Mouse (Mus musculus) spleen, embryonic (tissue): ENCODE data around the gene Sema3a.

ENCODE experiments used
- CTCF ChIA-PET: fragments of 350-600 bp; sonication (Branson Sonifier 250); formaldehyde crosslinking; loops from one replicate; lab custom pipeline; 2022; lab: Charles Lee

Sema3a gene

GRCm38 (mm10) chr5:13320138-13320537, 194.9 kb downstream of the Sema3a start:
- CTCF ChIA-PET = no interaction called here

GRCm38 (mm10) chr5:13327281-13327680, 202.1 kb downstream of the Sema3a start:
- CTCF ChIA-PET = no interaction called here

- CTCF ChIA-PET = no interaction called here
Measured at GRCm38 (mm10) chr5:13331412-13331811, 206.2 kb downstream of the Sema3a start.

GRCm38 (mm10) chr5:13337665-13338064, 212.5 kb downstream of the Sema3a start:
- CTCF ChIA-PET = no interaction called here

- CTCF ChIA-PET = no interaction called here
Measured at GRCm38 (mm10) chr5:13347068-13347467, 221.9 kb downstream of the Sema3a start.

- CTCF ChIA-PET = no interaction called here
Measured at GRCm38 (mm10) chr5:13351611-13352010, 226.4 kb downstream of the Sema3a start.

- CTCF ChIA-PET = no interaction called here
Measured at GRCm38 (mm10) chr5:13352995-13353394, 227.8 kb downstream of the Sema3a start.

- CTCF ChIA-PET = no interaction called here
Measured at GRCm38 (mm10) chr5:13353539-13353938, 228.3 kb downstream of the Sema3a start.

- CTCF ChIA-PET = no interaction called here
Measured at GRCm38 (mm10) chr5:13354913-13355312, 229.7 kb downstream of the Sema3a start.

GRCm38 (mm10) chr5:13358770-13359169, 233.6 kb downstream of the Sema3a start:
- CTCF ChIA-PET = no interaction called here

- CTCF ChIA-PET = no interaction called here
Measured at GRCm38 (mm10) chr5:13360711-13361110, 235.5 kb downstream of the Sema3a start.

GRCm38 (mm10) chr5:13365108-13365507, 239.9 kb downstream of the Sema3a start:
- CTCF ChIA-PET = no interaction called here

GRCm38 (mm10) chr5:13379223-13379622, 254.0 kb downstream of the Sema3a start:
- CTCF ChIA-PET = no interaction called here

- CTCF ChIA-PET = no interaction called here
Measured at GRCm38 (mm10) chr5:13384047-13384446, 258.8 kb downstream of the Sema3a start.

GRCm38 (mm10) chr5:13384714-13385113, 259.5 kb downstream of the Sema3a start:
- CTCF ChIA-PET = no interaction called here

- CTCF ChIA-PET = no interaction called here
Measured at GRCm38 (mm10) chr5:13386603-13387002, 261.4 kb downstream of the Sema3a start.

GRCm38 (mm10) chr5:13387679-13388078, 262.5 kb downstream of the Sema3a start:
- CTCF ChIA-PET = no interaction called here

GRCm38 (mm10) chr5:13389995-13390394, 264.8 kb downstream of the Sema3a start:
- CTCF ChIA-PET = no interaction called here

- CTCF ChIA-PET = no interaction called here
Measured at GRCm38 (mm10) chr5:13405432-13405831, 280.2 kb downstream of the Sema3a start.

- CTCF ChIA-PET = no interaction called here
Measured at GRCm38 (mm10) chr5:13406131-13406530, 280.9 kb downstream of the Sema3a start.

- CTCF ChIA-PET = no interaction called here
Measured at GRCm38 (mm10) chr5:13411920-13412319, 286.7 kb downstream of the Sema3a start.

- CTCF ChIA-PET = no interaction called here
Measured at GRCm38 (mm10) chr5:13413915-13414525, 288.8 kb downstream of the Sema3a start.

- CTCF ChIA-PET = no interaction called here
Measured at GRCm38 (mm10) chr5:13416960-13417710, 291.9 kb downstream of the Sema3a start.
